Mouse (Mus musculus): ENCODE results near the gene Foxm1. TPM values are rescaled to one million over a fixed set of nuclear protein-coding genes. Genes with fewer than 3 reads are reported as not detected.
A peak's percentile ranks its signal among the peaks of the same experiment; 100 is the strongest.

Gene Foxm1
- polyA plus RNA-seq, 1 experiment from 2014 or later: 7.2 TPM

- Histone ChIP-seq H3K27me3 (no peaks in the 10 kb centered on the region), H3K4me1 (replicated peaks) (peaks cover 31% of the 10 kb centered on the region), H3K27ac (replicated peaks) (peak overlapping the region; percentile 92), H3K36me3 (peaks cover 32% of the 10 kb centered on the region), H3K4me3 (peak overlapping the region; percentile 73), H3K9ac (peak overlapping the region; percentile 88), H3K9me3 (no peaks in the 10 kb centered on the region), H3K4me2 (peak overlapping the region; percentile 73)
- ATAC-seq (ENCODE audit: low read depth): peak; percentile 77
- under 1% methylated on average over 28 of the region's 28 CpGs for WGBS
Measured at GRCm38 (mm10) chr6:128355201-128355681, 7.5 kb upstream of the Foxm1 start.

GRCm38 (mm10) chr6:128355726-128356416, 6.9 kb upstream of the Foxm1 start, which contains the start of gene Tulp3:
Gene Tulp3, minus strand, starts transcription at chr6:128355851.
- peak within 1 kb of the TSS; percentile 73 for H3K4me3 ChIP-seq
- peaks cover 25% of the 10 kb centered on the region for H3K36me3 ChIP-seq
- under 1% methylated on average over 42 of the region's 42 CpGs for WGBS
- H3K9me3 ChIP-seq: no peaks in the 10 kb centered on the region
- peak within 1 kb of the TSS; percentile 92 for H3K27ac ChIP-seq (replicated peaks)
- H3K9ac ChIP-seq: peak within 1 kb of the TSS; percentile 88
- ATAC-seq (ENCODE audit: low read depth): peak; percentile 99
- peaks cover 37% of the 10 kb centered on the region for H3K4me1 ChIP-seq (replicated peaks)
- no peaks in the 10 kb centered on the region for H3K27me3 ChIP-seq
- H3K4me2 ChIP-seq: peak within 1 kb of the TSS; percentile 73

- H3K27me3 ChIP-seq: no peaks in the 10 kb centered on the region
- no peak overlapping the region for H3K27ac ChIP-seq (replicated peaks)
- ATAC-seq (ENCODE audit: low read depth): no peak
- peaks cover 16% of the 10 kb centered on the region for H3K36me3 ChIP-seq
- 7% methylated on average over 2 of the region's 2 CpGs for WGBS
- H3K4me1 ChIP-seq (replicated peaks): peaks cover 49% of the 10 kb centered on the region
- no peak overlapping the region for H3K4me2 ChIP-seq
- H3K4me3 ChIP-seq: no peak overlapping the region
- no peak overlapping the region for H3K9ac ChIP-seq
- H3K9me3 ChIP-seq: no peaks in the 10 kb centered on the region
Measured at GRCm38 (mm10) chr6:128358999-128359398, 3.8 kb upstream of the Foxm1 start.

- WGBS: 18% methylated on average over 9 of the region's 9 CpGs
- Histone ChIP-seq H3K9ac (peak overlapping the region; percentile 87), H3K36me3 (peaks cover 23% of the 10 kb centered on the region), H3K4me1 (replicated peaks) (peaks cover 31% of the 10 kb centered on the region), H3K4me3 (peak overlapping the region; percentile 81), H3K27ac (replicated peaks) (peak overlapping the region; percentile 90), H3K27me3 (no peaks in the 10 kb centered on the region), H3K9me3 (no peaks in the 10 kb centered on the region), H3K4me2 (peak overlapping the region; percentile 98)
- ATAC-seq (ENCODE audit: low read depth): no peak
Measured at GRCm38 (mm10) chr6:128361901-128362300, 866 bp upstream of the Foxm1 start.

GRCm38 (mm10) chr6:128363007-128363825, 449 bp downstream of the Foxm1 start:
- peak overlapping the region; percentile 90 for H3K27ac ChIP-seq (replicated peaks)
- peaks cover 22% of the 10 kb centered on the region for H3K36me3 ChIP-seq
- H3K9me3 ChIP-seq: no peaks in the 10 kb centered on the region
- peak overlapping the region; percentile 81 for H3K4me3 ChIP-seq
- WGBS: 1% methylated on average over 45 of the region's 46 CpGs
- H3K4me1 ChIP-seq (replicated peaks): peaks cover 31% of the 10 kb centered on the region
- no peaks in the 10 kb centered on the region for H3K27me3 ChIP-seq
- ATAC-seq (ENCODE audit: low read depth): no peak; the same call in 1 of the 2 replicates
- H3K9ac ChIP-seq: peak overlapping the region; percentile 87
- H3K4me2 ChIP-seq: peak overlapping the region; percentile 98

GRCm38 (mm10) chr6:128364721-128365120, 2.0 kb downstream of the Foxm1 start:
- 71% methylated on average over 6 of the region's 6 CpGs for WGBS
- H3K27ac ChIP-seq (replicated peaks): no peak overlapping the region
- H3K9ac ChIP-seq: no peak overlapping the region
- peaks cover 22% of the 10 kb centered on the region for H3K36me3 ChIP-seq
- H3K27me3 ChIP-seq: no peaks in the 10 kb centered on the region
- ATAC-seq (ENCODE audit: low read depth): no peak
- no peak overlapping the region for H3K4me3 ChIP-seq
- H3K9me3 ChIP-seq: no peaks in the 10 kb centered on the region
- peaks cover 28% of the 10 kb centered on the region for H3K4me1 ChIP-seq (replicated peaks)
- no peak overlapping the region for H3K4me2 ChIP-seq

GRCm38 (mm10) chr6:128366466-128366865, 3.7 kb downstream of the Foxm1 start:
- ATAC-seq (ENCODE audit: low read depth): no peak
- no peak overlapping the region for H3K4me2 ChIP-seq
- WGBS: 95% methylated on average over 5 of the region's 5 CpGs

GRCm38 (mm10) chr6:128370040-128370439, 7.3 kb downstream of the Foxm1 start:
- Histone ChIP-seq H3K27ac (replicated peaks) (no peak overlapping the region), H3K4me1 (replicated peaks) (peaks cover 4% of the 10 kb centered on the region; the same call in 1 of the 2 replicates), H3K4me3 (no peak overlapping the region), H3K9ac (no peak overlapping the region), H3K27me3 (no peaks in the 10 kb centered on the region), H3K36me3 (peaks cover 63% of the 10 kb centered on the region), H3K4me2 (no peak overlapping the region), H3K9me3 (no peaks in the 10 kb centered on the region)
- WGBS: 93% methylated on average over 5 of the region's 5 CpGs
- ATAC-seq (ENCODE audit: low read depth): no peak

More at GRCm38 (mm10) chr6:128366466-128366865, 3.7 kb downstream of the Foxm1 start:
- no peak overlapping the region for H3K4me3 ChIP-seq
- no peaks in the 10 kb centered on the region for H3K27me3 ChIP-seq
- peaks cover 11% of the 10 kb centered on the region for H3K4me1 ChIP-seq (replicated peaks)
- H3K9ac ChIP-seq: no peak overlapping the region
- no peak overlapping the region for H3K27ac ChIP-seq (replicated peaks)
- peaks cover 37% of the 10 kb centered on the region for H3K36me3 ChIP-seq
- no peaks in the 10 kb centered on the region for H3K9me3 ChIP-seq

- 0 out of 2 replicates have a peak within 1 kb of the TSS, but pooled peaks have one; percentile 12 for H3K9ac ChIP-seq
- H3K4me1 ChIP-seq (replicated peaks): peaks cover 7% of the 10 kb centered on the region; the same call in 1 of the 2 replicates
- no peak within 1 kb of the TSS for H3K4me2 ChIP-seq
- 27% methylated on average over 6 of the region's 6 CpGs for WGBS
- peaks cover 38% of the 10 kb centered on the region for H3K36me3 ChIP-seq
- H3K27me3 ChIP-seq: no peaks in the 10 kb centered on the region
- ATAC-seq (ENCODE audit: low read depth): peak; percentile 69
- H3K4me3 ChIP-seq: no peak within 1 kb of the TSS
- no peaks in the 10 kb centered on the region for H3K9me3 ChIP-seq
- 0 out of 2 replicates have a peak within 1 kb of the TSS, but pooled peaks have one; percentile 23 for H3K27ac ChIP-seq (replicated peaks)
Measured at GRCm38 (mm10) chr6:128375192-128375591, 12.4 kb downstream of the Foxm1 start, which contains the start of the genes Tex52 and Gm44596. Gene Tex52, plus strand, starts transcription at chr6:128375456. Gene Gm44596, plus strand, starts transcription at chr6:128375503.

GRCm38 (mm10) chr6:128376371-128377085, 13.8 kb downstream of the Foxm1 start:
- 92% methylated on average over 17 of the region's 17 CpGs for WGBS

GRCm38 (mm10) chr6:128379636-128380035, 16.9 kb downstream of the Foxm1 start:
- Histone ChIP-seq H3K36me3 (no peaks in the 10 kb centered on the region), H3K9me3 (no peaks in the 10 kb centered on the region), H3K9ac (no peak overlapping the region), H3K27me3 (no peaks in the 10 kb centered on the region), H3K4me3 (no peak overlapping the region), H3K27ac (replicated peaks) (no peak overlapping the region), H3K4me2 (no peak overlapping the region), H3K4me1 (replicated peaks) (peaks cover 6% of the 10 kb centered on the region; the same call in 1 of the 2 replicates)
- no peak for ATAC-seq (ENCODE audit: low read depth)
- WGBS: 83% methylated on average over 16 of the region's 16 CpGs

More at GRCm38 (mm10) chr6:128376371-128377085, 13.8 kb downstream of the Foxm1 start:
- H3K27ac ChIP-seq (replicated peaks): no peak overlapping the region
- H3K4me1 ChIP-seq (replicated peaks): peaks cover 7% of the 10 kb centered on the region; the same call in 1 of the 2 replicates
- H3K36me3 ChIP-seq: peaks cover 26% of the 10 kb centered on the region
- H3K9ac ChIP-seq: no peak overlapping the region
- no peak overlapping the region for H3K4me3 ChIP-seq
- no peak overlapping the region for H3K4me2 ChIP-seq
- no peaks in the 10 kb centered on the region for H3K27me3 ChIP-seq
- ATAC-seq (ENCODE audit: low read depth): no peak
- H3K9me3 ChIP-seq: no peaks in the 10 kb centered on the region

All from neural tube, embryonic 13.5 days (tissue).